Mouse (Mus musculus): ENCODE data around the gene Smarce1. TPM values are rescaled to one million over a fixed set of nuclear protein-coding genes. Genes with fewer than 3 reads are reported as not detected.

Smarce1 gene
- 98.6 and 111 TPM in 2 replicates for polyA plus RNA-seq (2012; ENCODE audit: insufficient read depth, insufficient read length, missing spikeins)

DNA sequence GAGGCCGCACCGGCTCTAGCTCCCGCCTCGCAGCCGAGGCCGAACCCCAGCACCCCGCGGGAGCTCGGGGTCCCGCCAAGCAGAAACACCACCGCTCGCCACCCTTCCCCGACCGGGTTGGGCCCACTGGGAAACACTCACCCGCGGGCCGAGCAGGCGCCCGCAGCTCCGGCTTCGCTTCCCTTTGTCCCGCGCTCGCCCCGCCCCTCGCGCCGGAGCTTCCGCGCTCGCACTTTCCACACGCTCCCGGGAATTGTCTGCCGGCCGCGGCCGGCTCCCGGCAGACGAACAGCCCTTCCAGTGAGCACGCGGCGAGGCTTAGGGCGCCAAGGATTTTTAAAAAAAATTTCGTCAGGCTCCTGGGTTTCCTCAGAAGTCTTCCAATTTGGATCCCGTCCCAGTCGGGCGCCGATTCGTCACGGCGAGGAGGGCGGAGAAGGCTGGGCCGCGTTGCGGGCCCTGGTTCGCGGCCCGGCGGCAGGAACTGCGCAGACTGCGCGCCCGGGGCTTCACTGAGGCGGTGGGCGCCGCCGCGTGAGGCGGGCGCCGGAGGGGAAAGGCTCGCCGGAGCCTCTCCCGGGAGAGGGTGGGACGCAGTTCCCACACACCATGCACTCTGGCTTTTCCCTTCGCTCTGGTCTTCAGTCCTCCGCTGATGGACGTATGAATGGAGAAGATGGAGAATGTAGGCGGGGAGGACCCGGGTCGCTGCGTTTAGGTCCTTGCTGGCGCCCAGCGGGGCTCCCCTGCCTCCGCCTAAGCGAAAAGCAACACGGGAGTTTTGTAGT, at the start of gene Smarce1:
Gene Smarce1, minus strand, starts transcription at position 757 of the 788 bp plus-strand sequence.
- TF ChIP-seq CTCF (IDR thresholded peaks at IDR 0.05; ENCODE audit: low read depth, low read length) (no peak), POLR2A (IDR thresholded peaks at IDR 0.05; ENCODE audit: borderline replicate concordance, low read depth, low read length) (no peak)
- Histone ChIP-seq H3K4me3 (ENCODE audit: insufficient read depth, low read length) (peak within 1 kb of the TSS; percentile 99), H3K4me1 (ENCODE audit: control insufficient read depth, insufficient read depth, low read length) (peaks cover 5% of the 10 kb centered on the region), H3K27ac (ENCODE audit: insufficient read depth, low read depth, low read length) (peak within 1 kb of the TSS; percentile 91)

- Histone ChIP-seq H3K4me1 (ENCODE audit: control insufficient read depth, insufficient read depth, low read length) (peaks cover 8% of the 10 kb centered on the region), H3K4me3 (ENCODE audit: insufficient read depth, low read length) (no peak overlapping the region), H3K27ac (ENCODE audit: insufficient read depth, low read depth, low read length) (no peak overlapping the region)
- TF ChIP-seq CTCF (IDR thresholded peaks at IDR 0.05; ENCODE audit: low read depth, low read length) (no peak), POLR2A (IDR thresholded peaks at IDR 0.05; ENCODE audit: borderline replicate concordance, low read depth, low read length) (no peak)
Observed at GRCm38 (mm10) chr11:99279986-99280385, 49.2 kb upstream of the Smarce1 start.

DNA sequence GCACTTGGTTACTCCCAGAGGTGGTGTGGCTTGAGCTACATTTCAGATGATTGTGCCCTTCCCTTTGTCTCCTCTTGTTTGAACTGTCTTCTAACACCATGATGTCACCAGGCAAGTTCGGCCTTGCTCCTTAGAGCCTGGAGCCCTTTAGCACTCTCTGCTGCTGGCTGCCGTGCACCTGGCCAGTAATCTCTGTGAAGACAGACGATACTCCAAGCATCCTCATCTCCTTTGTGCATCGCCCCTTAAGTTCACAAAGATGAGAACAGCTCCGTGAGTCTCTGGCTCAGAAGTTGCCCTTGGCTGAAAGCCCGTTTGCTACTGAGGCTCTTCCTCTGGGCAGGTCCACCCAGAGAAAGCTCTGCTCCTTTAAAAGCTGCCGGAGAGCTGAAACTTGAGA, 46.0 kb upstream of the Smarce1 start:
- TF ChIP-seq POLR2A (IDR thresholded peaks at IDR 0.05; ENCODE audit: borderline replicate concordance, low read depth, low read length), result no peak
- no peak for TF ChIP-seq CTCF (IDR thresholded peaks at IDR 0.05; ENCODE audit: low read depth, low read length)
- no peak overlapping the region for H3K4me3 ChIP-seq (ENCODE audit: insufficient read depth, low read length)
- H3K27ac ChIP-seq (ENCODE audit: insufficient read depth, low read depth, low read length), result no peak overlapping the region
- H3K4me1 ChIP-seq (ENCODE audit: control insufficient read depth, insufficient read depth, low read length), result peaks cover 3% of the 10 kb centered on the region; the same call in 1 of the 2 replicates

GRCm38 (mm10) chr11:99275624-99276023, 44.8 kb upstream of the Smarce1 start:
- H3K27ac ChIP-seq (ENCODE audit: insufficient read depth, low read depth, low read length), result no peak overlapping the region
- TF ChIP-seq POLR2A (IDR thresholded peaks at IDR 0.05; ENCODE audit: borderline replicate concordance, low read depth, low read length) (no peak), CTCF (IDR thresholded peaks at IDR 0.05; ENCODE audit: low read depth, low read length) (no peak)

GRCm38 (mm10) chr11:99272721-99273120, 41.9 kb upstream of the Smarce1 start:
- no peak overlapping the region for H3K4me3 ChIP-seq (ENCODE audit: insufficient read depth, low read length)
- TF ChIP-seq CTCF (IDR thresholded peaks at IDR 0.05; ENCODE audit: low read depth, low read length) (no peak), POLR2A (IDR thresholded peaks at IDR 0.05; ENCODE audit: borderline replicate concordance, low read depth, low read length) (no peak)
- no peaks in the 10 kb centered on the region for H3K4me1 ChIP-seq (ENCODE audit: control insufficient read depth, insufficient read depth, low read length)
- H3K27ac ChIP-seq (ENCODE audit: insufficient read depth, low read depth, low read length), result no peak overlapping the region

More at GRCm38 (mm10) chr11:99275624-99276023, 44.8 kb upstream of the Smarce1 start:
- no peak overlapping the region for H3K4me3 ChIP-seq (ENCODE audit: insufficient read depth, low read length)
- H3K4me1 ChIP-seq (ENCODE audit: control insufficient read depth, insufficient read depth, low read length), result peaks cover 3% of the 10 kb centered on the region; the same call in 1 of the 2 replicates

GRCm38 (mm10) chr11:99269192-99269591, 38.4 kb upstream of the Smarce1 start:
- no peaks in the 10 kb centered on the region for H3K4me1 ChIP-seq (ENCODE audit: control insufficient read depth, insufficient read depth, low read length)
- TF ChIP-seq CTCF (IDR thresholded peaks at IDR 0.05; ENCODE audit: low read depth, low read length), result no peak
- TF ChIP-seq POLR2A (IDR thresholded peaks at IDR 0.05; ENCODE audit: borderline replicate concordance, low read depth, low read length), result no peak

DNA sequence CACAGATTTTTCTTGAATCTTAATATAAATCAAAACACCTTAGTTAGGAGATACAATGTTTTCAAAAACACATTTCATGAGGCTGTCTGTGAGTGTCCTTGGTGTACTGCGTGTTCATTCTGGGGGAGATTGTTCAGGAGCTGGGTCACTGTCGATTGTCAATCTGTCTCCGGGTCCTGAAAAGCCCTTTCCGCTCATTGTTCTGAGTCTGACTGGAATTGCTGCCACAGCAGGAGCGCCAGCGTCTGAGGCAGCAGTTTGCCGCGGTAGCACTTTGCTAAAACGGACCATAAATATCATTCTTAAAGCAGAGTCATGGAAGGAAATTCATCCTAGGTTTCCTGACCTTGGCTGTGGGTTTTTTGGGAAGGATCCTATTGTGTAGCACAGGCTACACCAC, 35.0 kb upstream of the Smarce1 start:
- Histone ChIP-seq H3K4me3 (ENCODE audit: insufficient read depth, low read length) (no peak overlapping the region), H3K27ac (ENCODE audit: insufficient read depth, low read depth, low read length) (no peak overlapping the region), H3K4me1 (ENCODE audit: control insufficient read depth, insufficient read depth, low read length) (no peaks in the 10 kb centered on the region)
- TF ChIP-seq POLR2A (IDR thresholded peaks at IDR 0.05; ENCODE audit: borderline replicate concordance, low read depth, low read length) (no peak), CTCF (IDR thresholded peaks at IDR 0.05; ENCODE audit: low read depth, low read length) (no peak)

More at GRCm38 (mm10) chr11:99269192-99269591, 38.4 kb upstream of the Smarce1 start:
- Histone ChIP-seq H3K27ac (ENCODE audit: insufficient read depth, low read depth, low read length) (no peak overlapping the region), H3K4me3 (ENCODE audit: insufficient read depth, low read length) (no peak overlapping the region)

- no peaks in the 10 kb centered on the region for H3K4me1 ChIP-seq (ENCODE audit: control insufficient read depth, insufficient read depth, low read length)
- TF ChIP-seq POLR2A (IDR thresholded peaks at IDR 0.05; ENCODE audit: borderline replicate concordance, low read depth, low read length) (no peak), CTCF (IDR thresholded peaks at IDR 0.05; ENCODE audit: low read depth, low read length) (no peak)
- no peak overlapping the region for H3K27ac ChIP-seq (ENCODE audit: insufficient read depth, low read depth, low read length)
- no peak overlapping the region for H3K4me3 ChIP-seq (ENCODE audit: insufficient read depth, low read length)
Observed at GRCm38 (mm10) chr11:99265220-99265619, 34.4 kb upstream of the Smarce1 start.

DNA sequence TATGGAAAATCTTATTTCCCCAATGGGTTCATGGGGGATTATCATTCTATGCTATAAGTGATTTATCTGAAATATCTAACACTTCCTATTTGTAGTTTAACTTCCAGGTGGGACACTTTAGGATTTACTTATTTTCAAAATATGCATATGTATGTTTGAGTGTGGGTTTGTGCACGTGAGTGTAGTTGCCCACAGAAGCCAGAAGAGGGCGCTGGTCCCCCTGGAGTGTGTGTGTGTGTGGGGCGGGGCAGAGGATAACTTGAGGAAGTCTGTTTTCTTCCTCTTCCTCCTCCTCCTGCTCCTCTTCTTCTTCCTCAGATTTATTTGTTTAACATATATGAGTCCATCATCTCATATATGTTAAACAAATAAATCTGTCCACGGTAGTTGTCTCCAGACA, 25.4 kb upstream of the Smarce1 start:
- H3K27ac ChIP-seq (ENCODE audit: insufficient read depth, low read depth, low read length), result no peak overlapping the region
- H3K4me3 ChIP-seq (ENCODE audit: insufficient read depth, low read length), result no peak overlapping the region
- TF ChIP-seq CTCF (IDR thresholded peaks at IDR 0.05; ENCODE audit: low read depth, low read length), result no peak
- TF ChIP-seq POLR2A (IDR thresholded peaks at IDR 0.05; ENCODE audit: borderline replicate concordance, low read depth, low read length), result no peak
- H3K4me1 ChIP-seq (ENCODE audit: control insufficient read depth, insufficient read depth, low read length), result no peaks in the 10 kb centered on the region

- Histone ChIP-seq H3K4me1 (ENCODE audit: control insufficient read depth, insufficient read depth, low read length) (no peaks in the 10 kb centered on the region), H3K27ac (ENCODE audit: insufficient read depth, low read depth, low read length) (no peak overlapping the region), H3K4me3 (ENCODE audit: insufficient read depth, low read length) (no peak overlapping the region)
- TF ChIP-seq CTCF (IDR thresholded peaks at IDR 0.05; ENCODE audit: low read depth, low read length), result no peak
- TF ChIP-seq POLR2A (IDR thresholded peaks at IDR 0.05; ENCODE audit: borderline replicate concordance, low read depth, low read length), result no peak
Observed at GRCm38 (mm10) chr11:99255316-99255715, 24.5 kb upstream of the Smarce1 start.

Data from bone marrow macrophage, adult 2 months (primary cell).